Mouse (Mus musculus) ovary, adult 18-20 months (tissue): ENCODE data around the gene Nrcam.
A peak's percentile ranks its signal among the peaks of the same experiment; 100 is the strongest.

Experiments
- DNase-seq: peaks from one replicate; pipeline ENCODE4 v3.0.0; 2022; ENCODE audit warnings: low spot score, mixed read lengths

Gene Nrcam

GRCm38 (mm10) chr12:44515066-44515465 is 186.4 kb downstream of the Nrcam start:
- no peak for DNase-seq

- no peak for DNase-seq
These were observed 190.9 kb downstream of the Nrcam start for GRCm38 (mm10) chr12:44519440-44520141.

GRCm38 (mm10) chr12:44521496-44521895 is 192.8 kb downstream of the Nrcam start:
- no peak for DNase-seq

GRCm38 (mm10) chr12:44524621-44525565 is 196.2 kb downstream of the Nrcam start:
- no peak for DNase-seq

DNA sequence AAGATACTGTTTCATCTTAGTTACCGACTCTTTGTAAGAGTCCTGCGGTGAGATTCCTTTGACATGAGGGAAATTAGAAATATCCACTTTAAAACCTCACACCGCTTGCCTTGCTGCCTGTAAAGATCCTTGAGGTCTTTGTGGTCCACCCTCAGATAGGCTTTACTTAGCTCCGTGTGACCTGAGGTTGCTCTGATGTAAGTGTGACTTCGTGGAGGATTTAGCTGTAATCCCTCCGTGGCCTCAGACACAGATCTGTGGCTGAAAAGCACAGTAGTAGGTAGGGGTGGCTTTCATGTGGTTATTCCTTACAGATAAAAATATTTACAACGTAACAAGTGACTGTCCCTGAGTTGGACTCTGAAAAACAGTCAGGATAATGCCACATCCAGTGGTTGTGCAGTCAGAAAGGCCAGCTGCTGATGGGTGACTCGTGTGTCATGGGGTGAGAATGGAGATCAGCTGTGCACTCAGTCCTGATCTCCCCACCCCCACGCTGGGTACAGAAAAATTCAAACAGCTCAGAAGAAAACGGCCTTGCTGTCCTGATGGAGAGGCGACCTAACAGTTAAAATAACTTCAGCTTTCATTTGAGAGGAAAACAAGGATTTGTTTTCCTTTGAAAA is 199.8 kb downstream of the Nrcam start:
- DNase-seq, result no peak

- no peak for DNase-seq
These were observed 203.8 kb downstream of the Nrcam start for GRCm38 (mm10) chr12:44532337-44533113.

DNA sequence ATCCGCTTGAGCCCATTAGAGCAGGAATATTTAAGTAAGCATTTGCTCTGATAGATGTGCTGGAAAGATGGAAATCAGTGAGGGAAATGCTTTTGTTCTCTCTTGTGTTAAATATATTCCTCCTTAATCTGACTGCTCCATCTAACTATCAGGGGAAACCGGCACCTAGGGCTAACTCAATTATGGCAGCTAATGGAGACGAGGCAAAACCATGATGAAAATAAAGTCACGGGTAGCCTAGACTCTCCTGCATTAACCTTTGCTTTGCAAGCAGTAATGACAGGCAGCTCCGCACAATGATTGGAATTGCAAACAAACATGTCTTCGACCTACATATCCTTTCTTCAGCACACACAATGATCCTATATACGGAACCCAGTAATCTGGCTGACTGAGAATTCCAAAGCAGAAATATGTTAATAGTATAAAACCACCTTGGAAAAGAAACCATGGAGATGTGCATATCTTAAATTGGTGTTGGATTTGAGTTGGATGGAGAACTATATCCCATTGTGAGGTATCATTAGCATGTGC is 205.5 kb downstream of the Nrcam start:
- DNase-seq, result no peak

GRCm38 (mm10) chr12:44535623-44536022 is 206.9 kb downstream of the Nrcam start:
- DNase-seq, result no peak

GRCm38 (mm10) chr12:44547721-44548369 is 219.2 kb downstream of the Nrcam start:
- peak; percentile 4 for DNase-seq

DNA sequence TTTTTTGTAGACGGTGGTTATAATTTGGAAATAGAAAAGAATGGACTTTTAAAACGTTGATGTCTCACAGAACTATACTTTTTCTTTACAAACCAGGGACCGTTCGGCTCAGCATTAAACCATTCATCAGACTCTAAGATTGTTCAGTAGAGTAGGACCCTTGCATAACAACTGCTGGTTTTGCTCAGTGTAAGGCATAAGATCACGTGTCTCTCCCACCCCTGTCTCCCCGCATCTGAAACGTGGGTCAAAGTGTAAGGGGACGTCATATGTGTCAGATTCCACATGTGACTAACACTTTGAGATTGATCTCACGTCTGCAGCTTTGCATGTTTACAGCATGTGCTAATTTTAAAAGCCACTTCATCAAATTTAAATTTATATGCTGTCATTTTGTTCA is 219.8 kb downstream of the Nrcam start:
- no peak for DNase-seq

GRCm38 (mm10) chr12:44551614-44552013 is 222.9 kb downstream of the Nrcam start:
- no peak for DNase-seq

DNA sequence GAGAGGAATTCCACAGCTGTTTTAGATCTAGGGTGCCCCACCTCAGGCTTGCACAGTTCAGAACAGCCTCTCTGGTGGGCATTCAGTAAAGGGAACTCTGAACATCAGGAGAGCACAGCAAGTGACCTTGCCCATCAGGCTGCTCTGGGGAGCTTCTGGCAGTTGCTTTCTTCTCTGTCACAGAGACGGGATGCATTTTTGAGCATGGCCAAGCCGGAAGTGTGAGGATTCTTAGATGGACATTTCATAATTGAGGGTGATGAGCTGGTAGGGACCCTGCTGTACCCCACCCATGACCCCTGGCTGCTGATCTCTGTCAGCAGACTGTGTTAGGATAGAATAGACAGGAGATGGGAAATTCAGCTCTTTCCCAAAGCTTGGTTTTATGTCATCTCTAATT is 225.4 kb downstream of the Nrcam start:
- no peak for DNase-seq

DNA sequence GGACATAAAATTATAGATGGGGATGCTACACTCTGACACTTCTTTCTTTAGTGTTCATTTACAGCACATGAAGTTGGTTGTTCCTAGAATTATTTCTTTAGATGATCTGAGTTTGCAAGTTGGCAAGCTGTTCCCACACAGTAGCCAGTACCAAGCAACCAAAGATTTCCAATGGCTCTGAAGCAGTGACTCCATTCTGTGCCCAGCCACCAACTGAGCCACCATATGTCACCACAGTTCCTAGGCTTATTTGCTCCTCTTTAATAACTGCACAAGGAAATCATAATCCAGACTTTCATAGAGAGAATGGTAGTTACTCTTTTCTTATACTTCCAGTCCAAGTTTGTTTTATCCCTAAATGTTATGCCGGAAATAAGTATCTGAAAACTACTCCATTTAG is 226.1 kb downstream of the Nrcam start:
- DNase-seq, result no peak

GRCm38 (mm10) chr12:44560002-44560401 is 231.3 kb downstream of the Nrcam start:
- no peak for DNase-seq

DNA sequence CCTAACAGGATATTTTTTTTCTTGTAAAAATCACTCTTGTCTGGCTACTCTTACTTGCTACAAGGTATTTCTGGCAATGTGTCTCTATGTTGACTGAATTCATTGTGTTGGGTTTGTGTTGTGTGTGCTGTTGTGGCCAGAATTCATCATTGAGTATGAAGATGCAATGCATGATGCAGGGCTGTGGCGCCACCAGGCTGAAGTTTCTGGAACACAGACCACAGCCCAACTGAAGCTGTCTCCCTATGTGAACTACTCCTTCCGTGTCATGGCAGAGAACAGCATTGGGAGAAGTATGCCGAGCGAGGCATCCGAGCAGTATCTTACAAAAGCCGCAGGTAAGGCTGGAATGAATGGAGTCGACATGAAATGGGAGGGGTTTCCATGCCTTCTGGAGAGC is 241.4 kb downstream of the Nrcam start:
- no peak for DNase-seq

DNA sequence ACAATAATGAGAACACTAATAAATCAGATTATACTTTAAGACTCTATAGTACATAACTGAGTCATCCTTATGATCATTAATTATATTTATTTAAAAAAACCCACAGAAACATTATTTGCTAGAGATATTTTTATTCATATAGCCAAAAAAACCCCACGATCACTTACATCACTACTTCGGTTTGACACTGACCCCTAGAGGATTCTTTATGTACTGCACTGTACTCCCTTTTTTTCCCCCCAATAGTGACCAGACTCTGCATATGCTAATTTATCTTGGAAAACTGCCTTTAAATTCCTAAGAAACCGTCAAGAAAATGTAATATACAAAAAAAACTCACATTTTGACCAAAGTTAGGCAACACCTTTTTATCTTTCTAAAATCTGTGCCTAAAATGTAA is 244.0 kb downstream of the Nrcam start:
- DNase-seq, result no peak

DNA sequence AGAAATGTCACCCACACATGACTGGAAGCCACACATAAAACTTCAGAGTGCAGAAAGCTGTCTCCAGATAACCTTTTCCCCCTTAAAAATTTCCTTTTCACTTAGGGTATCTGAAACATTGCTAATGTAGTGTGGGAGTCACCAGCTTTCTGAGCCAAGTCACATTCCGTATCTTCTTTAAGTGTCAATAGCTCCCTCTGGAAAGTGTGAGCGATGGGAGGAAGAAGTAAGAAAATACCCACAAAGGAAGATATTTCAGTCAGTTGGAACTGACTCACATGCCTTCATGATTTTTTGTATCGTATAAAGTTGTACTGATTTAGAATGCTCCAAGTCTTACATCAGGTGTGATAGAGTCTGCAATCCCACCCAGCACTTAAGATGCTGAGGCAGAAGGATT is 245.5 kb downstream of the Nrcam start:
- no peak for DNase-seq

- peak; percentile 3 for DNase-seq
These were observed 272.9 kb downstream of the Nrcam start for GRCm38 (mm10) chr12:44601410-44602149.

DNA sequence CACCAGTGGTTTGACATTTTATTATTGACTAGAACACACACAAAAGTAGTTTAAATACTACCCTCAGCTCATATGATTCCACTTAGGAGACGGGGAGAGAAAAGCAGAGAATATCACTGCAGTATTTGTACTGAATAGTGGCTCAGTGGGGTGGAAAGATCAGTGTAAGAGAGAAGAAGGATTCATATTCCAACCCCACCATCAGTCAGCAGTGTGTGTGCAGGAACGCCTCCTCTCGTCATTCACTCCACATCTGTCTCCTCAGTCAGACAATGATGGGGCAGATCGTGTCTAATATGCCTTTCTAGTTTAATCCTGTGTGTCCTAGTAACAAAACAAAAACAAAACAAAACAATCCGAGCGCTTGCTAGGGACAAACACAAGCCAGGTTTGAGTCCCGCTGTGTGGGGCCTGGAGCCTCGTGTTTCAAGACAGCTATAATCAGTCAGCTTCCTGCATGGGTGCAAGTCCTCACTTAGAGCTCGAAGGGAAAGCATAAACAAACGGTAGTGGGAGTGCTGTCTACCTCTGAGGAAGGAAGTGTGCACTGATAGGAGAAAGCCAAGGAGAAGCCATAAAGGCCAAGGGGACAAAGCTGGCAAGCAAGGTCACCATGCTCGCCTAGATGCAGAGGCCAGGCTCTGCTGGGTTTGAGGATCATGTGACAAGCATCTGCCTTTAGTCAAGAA is 273.7 kb downstream of the Nrcam start:
- DNase-seq, result no peak

GRCm38 (mm10) chr12:44602958-44603331 is 274.3 kb downstream of the Nrcam start:
- DNase-seq, result no peak
